Mouse (Mus musculus): Measurements from ENCODE around the gene Oprm1. TPM values are rescaled to one million over a fixed set of nuclear protein-coding genes. Genes with fewer than 3 reads are reported as not detected.
A peak's percentile ranks its signal among the peaks of the same experiment; 100 is the strongest.

Oprm1 gene
- polyA plus RNA-seq, 1 experiment from 2014 or later = 0.31 TPM

GRCm38 (mm10) chr10:6979216-6979615 lies 220.9 kb downstream of the Oprm1 start:
- Histone ChIP-seq H3K27me3 (ENCODE audit: control insufficient read depth, insufficient read depth, low read length) (no peaks in the 10 kb centered on the region), H3K27ac (ENCODE audit: low read depth, low read length) (no peak overlapping the region), H3K4me2 (replicated peaks; ENCODE audit: low read depth, low read length) (no peak overlapping the region), H3K36me3 (ENCODE audit: control insufficient read depth, insufficient read depth, low read length) (no peaks in the 10 kb centered on the region), H3K4me3 (ENCODE audit: low read depth, low read length) (no peak overlapping the region), H3K9me3 (ENCODE audit: control insufficient read depth, low read length) (no peaks in the 10 kb centered on the region), H3K9ac (ENCODE audit: low read depth, low read length) (no peak overlapping the region), H3K4me1 (replicated peaks; ENCODE audit: control insufficient read depth, insufficient read depth, low read length) (no peaks in the 10 kb centered on the region)
- no peak for DNase-seq (ENCODE audit: low spot score)
- ATAC-seq (ENCODE audit: low FRiP score) = peak; percentile 10; the same call in 1 of the 2 replicates
- 80% methylated on average over 7 of the region's 7 CpGs for WGBS

GRCm38 (mm10) chr10:6979789-6980188 lies 221.5 kb downstream of the Oprm1 start:
- no peaks in the 10 kb centered on the region for H3K36me3 ChIP-seq (ENCODE audit: control insufficient read depth, insufficient read depth, low read length)
- no peaks in the 10 kb centered on the region for H3K27me3 ChIP-seq (ENCODE audit: control insufficient read depth, insufficient read depth, low read length)
- no peaks in the 10 kb centered on the region for H3K9me3 ChIP-seq (ENCODE audit: control insufficient read depth, low read length)
- DNase-seq (ENCODE audit: low spot score) (peak; percentile 4), ATAC-seq (ENCODE audit: low FRiP score) (no peak)
- H3K9ac ChIP-seq (ENCODE audit: low read depth, low read length) = no peak overlapping the region
- H3K4me2 ChIP-seq (replicated peaks; ENCODE audit: low read depth, low read length) = 0 out of 2 replicates have a peak overlapping the region, but pooled peaks have one; percentile 5
- 68% methylated on average over 8 of the region's 8 CpGs for WGBS
- H3K4me1 ChIP-seq (replicated peaks; ENCODE audit: control insufficient read depth, insufficient read depth, low read length) = no peaks in the 10 kb centered on the region
- H3K4me3 ChIP-seq (ENCODE audit: low read depth, low read length) = no peak overlapping the region
- no peak overlapping the region for H3K27ac ChIP-seq (ENCODE audit: low read depth, low read length)

GRCm38 (mm10) chr10:6980236-6980635 lies 221.9 kb downstream of the Oprm1 start:
- no peak overlapping the region for H3K9ac ChIP-seq (ENCODE audit: low read depth, low read length)
- no peaks in the 10 kb centered on the region for H3K27me3 ChIP-seq (ENCODE audit: control insufficient read depth, insufficient read depth, low read length)
- no peak overlapping the region for H3K4me3 ChIP-seq (ENCODE audit: low read depth, low read length)
- no peak overlapping the region for H3K27ac ChIP-seq (ENCODE audit: low read depth, low read length)
- no peaks in the 10 kb centered on the region for H3K9me3 ChIP-seq (ENCODE audit: control insufficient read depth, low read length)
- 36% methylated on average over 6 of the region's 6 CpGs for WGBS
- H3K4me2 ChIP-seq (replicated peaks; ENCODE audit: low read depth, low read length) = 0 out of 2 replicates have a peak overlapping the region, but pooled peaks have one; percentile 5
- no peaks in the 10 kb centered on the region for H3K36me3 ChIP-seq (ENCODE audit: control insufficient read depth, insufficient read depth, low read length)
- no peaks in the 10 kb centered on the region for H3K4me1 ChIP-seq (replicated peaks; ENCODE audit: control insufficient read depth, insufficient read depth, low read length)
- ATAC-seq (ENCODE audit: low FRiP score) (no peak), DNase-seq (ENCODE audit: low spot score) (no peak)

GRCm38 (mm10) chr10:6982751-6983151 lies 224.4 kb downstream of the Oprm1 start:
- H3K9ac ChIP-seq (ENCODE audit: low read depth, low read length) = no peak overlapping the region
- ATAC-seq (ENCODE audit: low FRiP score) (no peak), DNase-seq (ENCODE audit: low spot score) (no peak)
- no peaks in the 10 kb centered on the region for H3K9me3 ChIP-seq (ENCODE audit: control insufficient read depth, low read length)
- H3K27me3 ChIP-seq (ENCODE audit: control insufficient read depth, insufficient read depth, low read length) = no peaks in the 10 kb centered on the region
- no peak overlapping the region for H3K27ac ChIP-seq (ENCODE audit: low read depth, low read length)
- no peaks in the 10 kb centered on the region for H3K36me3 ChIP-seq (ENCODE audit: control insufficient read depth, insufficient read depth, low read length)
- no peak overlapping the region for H3K4me3 ChIP-seq (ENCODE audit: low read depth, low read length)
- 74% methylated on average over 2 of the region's 2 CpGs for WGBS
- H3K4me2 ChIP-seq (replicated peaks; ENCODE audit: low read depth, low read length) = no peak overlapping the region
- no peaks in the 10 kb centered on the region for H3K4me1 ChIP-seq (replicated peaks; ENCODE audit: control insufficient read depth, insufficient read depth, low read length)

- Histone ChIP-seq H3K36me3 (ENCODE audit: control insufficient read depth, insufficient read depth, low read length) (no peaks in the 10 kb centered on the region), H3K27me3 (ENCODE audit: control insufficient read depth, insufficient read depth, low read length) (no peaks in the 10 kb centered on the region), H3K9me3 (ENCODE audit: control insufficient read depth, low read length) (no peaks in the 10 kb centered on the region), H3K4me3 (ENCODE audit: low read depth, low read length) (no peak overlapping the region), H3K27ac (ENCODE audit: low read depth, low read length) (no peak overlapping the region), H3K9ac (ENCODE audit: low read depth, low read length) (no peak overlapping the region), H3K4me2 (replicated peaks; ENCODE audit: low read depth, low read length) (no peak overlapping the region), H3K4me1 (replicated peaks; ENCODE audit: control insufficient read depth, insufficient read depth, low read length) (no peaks in the 10 kb centered on the region)
- no peak for DNase-seq (ENCODE audit: low spot score)
- no peak for ATAC-seq (ENCODE audit: low FRiP score)
- WGBS = 87% methylated on average over 2 of the region's 2 CpGs
These were observed 225.1 kb downstream of the Oprm1 start for GRCm38 (mm10) chr10:6983431-6983830.

- no peak overlapping the region for H3K27ac ChIP-seq (ENCODE audit: low read depth, low read length)
- no peak for DNase-seq (ENCODE audit: low spot score)
- H3K4me2 ChIP-seq (replicated peaks; ENCODE audit: low read depth, low read length) = no peak overlapping the region
- H3K9ac ChIP-seq (ENCODE audit: low read depth, low read length) = no peak overlapping the region
- H3K36me3 ChIP-seq (ENCODE audit: control insufficient read depth, insufficient read depth, low read length) = no peaks in the 10 kb centered on the region
- H3K27me3 ChIP-seq (ENCODE audit: control insufficient read depth, insufficient read depth, low read length) = no peaks in the 10 kb centered on the region
- H3K4me3 ChIP-seq (ENCODE audit: low read depth, low read length) = no peak overlapping the region
- no peaks in the 10 kb centered on the region for H3K9me3 ChIP-seq (ENCODE audit: control insufficient read depth, low read length)
- 91% methylated on average over 4 of the region's 4 CpGs for WGBS
- no peaks in the 10 kb centered on the region for H3K4me1 ChIP-seq (replicated peaks; ENCODE audit: control insufficient read depth, insufficient read depth, low read length)
- ATAC-seq (ENCODE audit: low FRiP score) = no peak
These were observed 227.9 kb downstream of the Oprm1 start for GRCm38 (mm10) chr10:6986246-6986645.

- no peak overlapping the region for H3K4me2 ChIP-seq (replicated peaks; ENCODE audit: low read depth, low read length)
- no peaks in the 10 kb centered on the region for H3K36me3 ChIP-seq (ENCODE audit: control insufficient read depth, insufficient read depth, low read length)
- DNase-seq (ENCODE audit: low spot score) (no peak), ATAC-seq (ENCODE audit: low FRiP score) (no peak)
- no peak overlapping the region for H3K4me3 ChIP-seq (ENCODE audit: low read depth, low read length)
- H3K9me3 ChIP-seq (ENCODE audit: control insufficient read depth, low read length) = no peaks in the 10 kb centered on the region
- H3K9ac ChIP-seq (ENCODE audit: low read depth, low read length) = no peak overlapping the region
- no peaks in the 10 kb centered on the region for H3K27me3 ChIP-seq (ENCODE audit: control insufficient read depth, insufficient read depth, low read length)
- 82% methylated on average over 4 of the region's 4 CpGs for WGBS
- H3K4me1 ChIP-seq (replicated peaks; ENCODE audit: control insufficient read depth, insufficient read depth, low read length) = no peaks in the 10 kb centered on the region
- H3K27ac ChIP-seq (ENCODE audit: low read depth, low read length) = no peak overlapping the region
These were observed 229.2 kb downstream of the Oprm1 start for GRCm38 (mm10) chr10:6987399-6988098.

GRCm38 (mm10) chr10:6988555-6988954 lies 230.2 kb downstream of the Oprm1 start:
- Histone ChIP-seq H3K9me3 (ENCODE audit: control insufficient read depth, low read length) (no peaks in the 10 kb centered on the region), H3K4me1 (replicated peaks; ENCODE audit: control insufficient read depth, insufficient read depth, low read length) (no peaks in the 10 kb centered on the region), H3K36me3 (ENCODE audit: control insufficient read depth, insufficient read depth, low read length) (no peaks in the 10 kb centered on the region), H3K27ac (ENCODE audit: low read depth, low read length) (no peak overlapping the region), H3K4me2 (replicated peaks; ENCODE audit: low read depth, low read length) (no peak overlapping the region), H3K4me3 (ENCODE audit: low read depth, low read length) (no peak overlapping the region), H3K9ac (ENCODE audit: low read depth, low read length) (no peak overlapping the region), H3K27me3 (ENCODE audit: control insufficient read depth, insufficient read depth, low read length) (no peaks in the 10 kb centered on the region)
- ATAC-seq (ENCODE audit: low FRiP score) (no peak), DNase-seq (ENCODE audit: low spot score) (no peak)
- 81% methylated on average over 1 of the region's 1 CpGs for WGBS

GRCm38 (mm10) chr10:6996895-6997294 lies 238.6 kb downstream of the Oprm1 start:
- no peak for ATAC-seq (ENCODE audit: low FRiP score)

More at GRCm38 (mm10) chr10:6996895-6997294, 238.6 kb downstream of the Oprm1 start:
- H3K27me3 ChIP-seq (ENCODE audit: control insufficient read depth, insufficient read depth, low read length) = no peaks in the 10 kb centered on the region
- H3K4me2 ChIP-seq (replicated peaks; ENCODE audit: low read depth, low read length) = no peak overlapping the region
- no peaks in the 10 kb centered on the region for H3K9me3 ChIP-seq (ENCODE audit: control insufficient read depth, low read length)
- no peak overlapping the region for H3K9ac ChIP-seq (ENCODE audit: low read depth, low read length)
- no peaks in the 10 kb centered on the region for H3K36me3 ChIP-seq (ENCODE audit: control insufficient read depth, insufficient read depth, low read length)
- no peak overlapping the region for H3K4me3 ChIP-seq (ENCODE audit: low read depth, low read length)
- no peak overlapping the region for H3K27ac ChIP-seq (ENCODE audit: low read depth, low read length)
- no peaks in the 10 kb centered on the region for H3K4me1 ChIP-seq (replicated peaks; ENCODE audit: control insufficient read depth, insufficient read depth, low read length)
- WGBS = 84% methylated on average over 3 of the region's 3 CpGs
- DNase-seq (ENCODE audit: low spot score) = no peak
